Mouse (Mus musculus): ENCODE results near the gene Myo1b.
A peak's percentile ranks its signal among the peaks of the same experiment; 100 is the strongest.
"Not testable (repeated sequence)": the region's sequence is repeated elsewhere in the genome, so short reads cannot be mapped to it uniquely, and the experiment has no call there.

Myo1b gene

DNA sequence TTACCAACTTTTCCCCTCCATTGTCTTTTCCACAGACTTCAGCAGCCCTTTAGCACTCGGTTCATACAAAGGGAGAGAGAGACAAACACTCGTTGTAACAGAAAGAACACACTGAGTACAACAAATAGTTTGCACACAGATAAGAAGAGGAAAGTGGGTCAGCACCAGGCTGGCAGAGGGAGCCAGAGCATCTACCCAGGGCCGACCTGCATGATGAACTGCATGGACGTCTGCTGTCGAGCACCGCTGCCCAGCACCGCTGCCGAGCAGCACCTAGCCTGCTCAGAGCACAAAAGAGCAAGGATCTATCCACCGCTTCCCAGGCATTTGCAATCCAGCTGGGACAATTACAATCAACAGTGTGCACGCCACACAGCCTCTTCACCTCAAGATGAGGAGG is 19.9 kb downstream of the Myo1b start:
- no peak for DNase-seq (ENCODE audit: extremely low spot score)

DNA sequence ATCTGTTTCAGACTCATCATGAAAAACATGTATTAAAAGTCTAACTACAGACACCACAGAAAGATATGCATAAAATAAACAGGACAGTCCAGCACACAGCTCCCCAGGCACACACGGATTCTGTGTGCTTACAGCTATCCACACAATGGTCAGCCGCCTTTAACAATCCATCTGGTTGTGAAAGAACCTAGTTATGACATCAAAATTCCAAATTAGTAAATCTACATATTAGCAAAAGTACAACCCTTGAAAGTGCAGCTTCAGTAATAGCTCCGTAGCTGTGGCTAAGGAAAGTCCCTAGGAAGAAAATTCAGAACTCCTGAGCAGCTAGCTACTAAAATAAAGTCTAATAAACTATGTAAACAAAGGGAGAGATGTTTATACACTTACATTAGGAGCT is 21.1 kb downstream of the Myo1b start:
- no peak for DNase-seq (ENCODE audit: extremely low spot score)

DNA sequence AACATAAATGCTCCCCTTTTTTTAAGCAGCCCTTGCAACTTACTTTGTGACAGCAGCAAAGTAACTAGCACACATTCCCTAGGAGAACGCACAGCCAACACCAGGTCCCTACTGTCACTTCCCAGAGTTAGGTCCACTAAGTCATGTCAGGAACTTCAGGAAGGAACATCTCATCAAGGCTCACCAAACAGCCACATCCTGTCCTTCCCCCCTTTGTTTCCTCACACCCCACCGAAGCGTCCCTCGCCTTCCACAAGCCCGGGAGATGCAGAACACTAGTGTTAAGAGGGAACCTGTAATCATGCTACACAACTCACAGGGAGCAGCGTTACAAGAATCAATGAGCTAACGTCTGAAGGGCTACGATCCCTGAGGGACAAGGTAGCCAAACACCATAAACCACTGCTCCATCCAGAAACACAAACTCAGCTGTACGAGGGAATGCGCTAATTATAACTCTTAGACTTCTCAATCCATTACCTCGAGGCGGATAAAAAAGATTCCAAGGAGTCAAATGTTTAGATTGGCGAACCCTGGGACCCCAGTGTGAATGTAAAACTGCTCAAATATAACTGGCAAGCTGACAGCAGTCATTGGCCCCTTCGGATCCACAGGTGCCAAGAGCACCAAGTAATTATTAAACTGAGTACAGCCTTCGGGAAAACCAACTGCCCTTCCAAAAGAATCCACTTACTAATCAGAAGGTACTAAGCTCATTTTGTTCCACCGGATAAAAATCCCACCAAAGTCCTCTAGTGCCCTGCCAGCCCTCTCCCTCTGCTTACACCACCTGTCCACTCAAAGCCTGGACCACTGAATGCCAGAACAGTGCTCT is 22.1 kb downstream of the Myo1b start:
- DNase-seq (ENCODE audit: extremely low spot score): no peak

DNA sequence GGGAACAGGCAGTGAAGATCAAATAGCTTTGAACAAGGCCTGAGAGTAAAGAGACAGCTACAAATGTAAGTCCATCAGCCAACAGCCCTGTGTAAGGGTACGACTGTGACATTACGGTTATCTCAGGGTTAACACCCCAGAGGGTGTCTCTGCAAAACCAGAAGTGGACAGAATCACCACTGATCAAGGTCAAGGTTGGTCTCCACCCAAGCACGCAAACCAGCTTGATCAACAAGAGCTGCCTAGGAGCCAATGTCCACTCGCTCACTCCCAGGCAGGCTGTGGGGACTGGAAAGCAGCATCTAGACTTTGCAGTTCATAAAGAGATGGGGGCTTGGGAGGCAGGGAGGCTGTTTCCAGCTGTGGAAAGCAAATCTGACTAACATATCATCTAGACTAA is 23.9 kb downstream of the Myo1b start:
- DNase-seq (ENCODE audit: extremely low spot score): no peak

DNA sequence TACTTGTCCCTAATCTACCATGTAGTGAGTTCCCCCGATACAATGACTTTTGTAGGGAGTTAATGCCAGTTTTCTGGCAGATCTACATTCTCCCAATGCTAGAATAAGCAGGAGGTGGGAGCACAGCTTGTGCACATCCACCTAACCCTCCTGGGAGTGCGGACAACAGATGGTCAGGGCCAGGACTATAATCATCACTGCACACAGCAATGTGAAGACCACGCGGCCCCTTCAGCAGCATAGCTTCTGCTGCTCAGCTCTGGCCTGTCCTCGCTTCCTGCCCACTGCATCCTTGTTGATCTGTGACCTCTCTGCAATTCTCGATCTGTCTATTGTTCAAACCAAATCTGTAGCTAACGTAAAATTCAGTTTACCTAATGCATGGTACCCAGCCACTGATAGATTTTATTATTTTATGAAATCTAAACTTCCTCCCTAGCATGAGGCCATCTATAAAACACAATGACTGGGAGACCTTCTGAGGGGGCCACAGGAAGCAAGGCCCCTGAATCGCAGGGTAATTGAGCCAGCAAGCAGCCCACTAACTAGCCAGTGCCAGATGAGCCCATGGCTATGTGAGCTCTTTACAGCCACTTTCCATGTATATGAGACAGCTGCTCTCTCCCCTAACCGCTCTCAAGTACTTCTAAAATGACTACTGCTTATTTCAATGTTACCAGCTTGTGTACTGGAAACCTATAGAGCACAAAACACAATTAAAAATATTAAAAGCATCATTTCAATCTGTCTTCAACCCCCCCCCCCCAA is 27.6 kb downstream of the Myo1b start:
- no peak for DNase-seq (ENCODE audit: extremely low spot score)

DNA sequence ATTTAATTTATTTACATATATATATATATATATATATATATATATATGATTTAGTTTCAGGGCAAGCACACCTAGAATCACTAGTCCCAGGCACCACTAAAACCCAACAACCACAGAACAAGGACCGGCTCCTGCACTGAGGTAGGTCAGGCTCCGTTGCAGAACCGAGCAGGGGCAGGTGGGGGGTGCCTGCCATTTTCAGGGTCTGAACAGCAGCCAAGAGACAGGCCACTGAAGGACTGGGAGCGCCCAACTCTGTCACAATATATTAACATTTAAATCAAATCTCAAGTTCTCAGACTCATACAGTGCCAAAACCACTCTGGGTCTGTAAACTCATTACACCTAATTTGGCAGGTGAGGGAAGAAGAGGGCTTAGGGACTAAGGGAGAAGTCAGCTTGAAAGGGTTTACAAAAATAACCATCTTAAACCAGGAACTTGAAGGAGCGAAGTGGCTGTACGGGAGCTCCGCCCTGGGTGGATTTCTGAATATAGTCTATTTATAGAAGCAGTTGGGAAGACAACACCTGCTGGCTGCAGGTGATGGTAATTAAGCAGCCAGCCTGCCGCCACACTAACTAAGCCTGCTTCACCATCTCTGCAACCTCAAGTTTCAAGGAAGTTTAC is 30.4 kb downstream of the Myo1b start:
- DNase-seq (ENCODE audit: extremely low spot score): no peak

DNA sequence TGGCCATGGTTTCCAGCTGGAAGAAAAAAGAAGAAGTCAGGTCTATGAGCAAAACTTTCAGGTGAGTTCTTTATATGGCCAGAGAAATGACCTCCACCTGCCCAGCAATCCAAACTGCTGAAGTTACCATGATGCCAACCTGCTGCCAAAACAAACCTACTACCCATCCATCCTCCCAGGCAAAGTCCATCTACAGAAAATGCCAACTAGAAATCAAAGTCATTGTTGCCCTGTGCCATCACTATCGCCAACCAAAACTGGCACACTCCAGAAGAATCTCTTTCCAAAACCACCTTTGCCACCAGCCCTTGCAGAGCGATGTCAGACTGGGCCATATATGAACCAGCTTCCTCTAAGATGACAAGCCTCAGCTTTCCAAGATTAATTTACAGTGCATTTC is 32.7 kb downstream of the Myo1b start:
- DNase-seq (ENCODE audit: extremely low spot score): no peak

DNA sequence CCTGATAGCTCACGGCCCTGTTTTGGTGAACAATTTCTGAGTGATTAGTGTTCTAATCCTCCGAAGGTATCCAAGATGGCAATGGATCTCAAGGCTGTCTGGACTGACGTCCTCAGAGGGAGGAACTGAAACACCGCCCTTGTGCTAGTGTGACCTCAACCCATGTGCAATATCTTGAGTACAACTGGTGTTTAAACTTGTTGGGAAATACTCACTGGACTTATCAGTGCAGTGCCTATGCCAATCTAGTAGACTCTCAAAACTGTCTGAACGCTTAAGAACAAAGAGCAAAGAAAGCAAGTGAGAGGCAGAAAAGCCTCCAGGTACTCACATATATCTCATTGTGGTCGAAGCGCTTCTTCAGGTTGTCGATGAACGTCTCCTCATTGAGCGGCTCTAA is 33.1 kb downstream of the Myo1b start:
- DNase-seq (ENCODE audit: extremely low spot score): no peak

DNA sequence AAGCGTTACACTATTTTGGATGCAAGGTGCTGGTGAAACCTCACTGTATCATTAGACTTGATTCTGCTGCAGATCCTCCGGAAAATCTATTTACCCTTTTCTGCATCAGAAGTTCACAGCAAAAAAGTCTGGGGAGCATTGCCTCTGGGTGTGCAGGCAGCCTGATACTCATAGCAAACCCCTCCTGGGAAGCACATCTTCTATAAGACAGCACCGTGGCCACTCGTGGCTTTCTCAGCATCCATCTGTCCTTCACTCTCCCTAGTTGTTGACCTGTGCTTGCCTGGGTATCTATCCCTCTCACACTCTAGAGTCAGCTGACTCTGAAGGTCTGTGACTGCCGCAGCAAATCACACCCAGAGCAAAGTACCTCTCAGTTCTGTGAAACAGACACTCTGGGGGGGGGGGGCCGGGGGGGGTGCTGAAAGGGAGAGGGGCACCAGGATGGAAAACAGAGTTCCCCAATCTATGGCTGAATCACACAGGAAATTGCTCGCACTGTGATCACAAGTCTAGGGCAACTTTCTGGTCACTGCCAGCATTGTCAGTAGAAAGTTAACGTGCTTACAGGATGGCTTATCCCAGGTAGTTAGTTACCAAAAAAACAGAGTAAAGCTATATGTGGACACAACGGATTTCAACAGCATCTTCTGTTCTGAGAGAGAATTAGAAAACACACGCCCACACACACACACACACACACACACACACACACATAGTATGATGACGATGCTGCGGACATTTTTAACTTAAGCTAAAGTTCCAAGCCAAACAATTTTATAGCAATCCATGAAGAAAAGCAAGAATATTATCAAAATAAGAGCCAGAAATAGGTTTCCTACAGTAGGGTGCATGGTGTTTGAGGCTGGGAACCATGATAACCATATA is 35.7 kb downstream of the Myo1b start:
- DNase-seq (ENCODE audit: extremely low spot score): no peak

DNA sequence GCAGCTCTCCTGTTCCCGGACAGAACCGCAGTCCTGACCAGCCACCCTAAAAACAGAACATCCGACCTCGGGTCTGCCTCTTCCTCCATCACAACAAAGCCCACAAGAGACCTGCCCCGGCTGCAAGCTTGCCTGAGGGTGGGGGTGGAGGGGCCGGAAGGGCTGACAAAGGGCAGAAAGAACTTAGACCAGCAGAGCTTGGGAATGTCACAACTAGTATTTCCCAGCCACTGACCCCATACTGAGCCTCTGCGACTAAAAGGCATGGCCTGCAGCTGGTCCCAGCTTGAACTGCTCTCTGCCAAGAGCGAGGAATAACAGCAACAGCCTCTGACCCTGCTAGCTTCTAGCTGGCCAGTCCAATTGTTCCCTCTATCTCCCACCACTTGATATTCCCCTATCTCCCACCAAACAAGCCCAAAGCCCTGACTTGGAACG is 36.5 kb downstream of the Myo1b start:
- peak; percentile 39 for DNase-seq (ENCODE audit: extremely low spot score)

DNA sequence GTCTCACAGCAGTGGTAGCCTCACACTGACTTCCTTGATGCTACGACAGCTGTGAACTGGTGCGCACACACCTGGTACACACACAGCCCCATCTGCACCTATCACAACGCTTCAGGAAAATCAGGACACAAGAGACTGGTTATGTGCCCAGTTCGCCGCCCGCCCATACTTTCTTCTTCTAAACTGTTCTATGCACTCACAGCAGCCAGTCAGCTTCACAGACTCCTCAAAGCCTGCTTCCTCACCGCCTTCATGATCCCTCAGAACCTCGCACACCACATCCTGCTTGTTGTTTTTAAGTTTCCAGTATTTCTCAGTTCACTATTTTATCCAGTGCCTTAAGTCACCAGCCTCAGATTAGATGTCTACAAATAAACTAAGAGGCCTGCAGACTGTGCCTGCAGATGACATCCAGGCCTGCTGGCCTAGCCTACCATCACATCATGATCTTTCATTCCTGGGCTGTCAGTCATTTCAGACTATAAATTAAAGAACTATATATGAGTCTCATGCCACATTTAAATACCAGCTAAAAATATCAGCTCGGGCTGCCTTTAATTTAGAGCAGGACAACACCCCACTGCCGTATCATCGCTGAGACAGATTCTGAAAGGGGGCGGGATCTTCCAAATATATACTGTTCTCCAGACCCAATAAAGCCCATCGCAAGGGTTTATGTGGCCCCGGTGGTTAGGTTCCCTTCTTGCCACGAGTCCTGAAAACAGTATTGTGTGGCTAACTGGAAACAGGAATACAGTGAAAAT is 40.2 kb downstream of the Myo1b start:
- DNase-seq (ENCODE audit: extremely low spot score): no peak

DNA sequence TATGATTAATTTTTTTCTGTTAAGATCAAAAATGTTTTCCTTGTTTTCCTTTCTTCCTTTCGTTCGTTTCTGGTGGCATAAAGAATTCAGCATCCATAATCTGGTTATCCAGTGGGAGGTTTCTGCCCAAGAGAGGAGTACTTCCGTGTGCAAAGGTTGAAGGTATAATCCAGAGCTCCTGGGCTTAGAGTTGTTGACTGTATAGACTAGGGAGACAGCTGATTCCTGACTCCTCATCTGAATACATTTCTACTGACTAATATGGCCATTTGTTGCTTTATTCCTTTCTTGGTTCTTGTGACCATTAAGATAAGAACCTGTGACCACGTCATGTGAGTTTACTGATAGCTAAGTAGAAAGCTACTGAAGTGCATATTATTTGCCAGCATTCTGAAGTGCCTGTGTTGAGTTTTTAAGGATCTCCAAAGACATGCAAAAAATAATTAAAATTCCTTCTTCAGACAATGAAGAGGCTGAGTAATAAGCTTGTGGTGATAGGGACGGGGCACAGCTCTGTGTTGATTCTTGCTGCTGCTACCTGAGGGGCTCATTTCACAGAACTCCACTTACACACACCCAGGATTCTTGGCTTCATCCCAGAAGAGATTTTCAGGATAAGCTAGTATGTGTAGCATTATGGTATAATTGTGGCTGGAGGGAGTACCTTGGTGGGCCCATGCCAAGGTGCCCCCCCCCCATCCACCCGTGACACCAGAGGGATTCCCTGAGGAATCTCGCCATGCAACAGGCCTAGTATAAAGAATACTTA is 43.2 kb downstream of the Myo1b start:
- no peak for DNase-seq (ENCODE audit: extremely low spot score)

DNA sequence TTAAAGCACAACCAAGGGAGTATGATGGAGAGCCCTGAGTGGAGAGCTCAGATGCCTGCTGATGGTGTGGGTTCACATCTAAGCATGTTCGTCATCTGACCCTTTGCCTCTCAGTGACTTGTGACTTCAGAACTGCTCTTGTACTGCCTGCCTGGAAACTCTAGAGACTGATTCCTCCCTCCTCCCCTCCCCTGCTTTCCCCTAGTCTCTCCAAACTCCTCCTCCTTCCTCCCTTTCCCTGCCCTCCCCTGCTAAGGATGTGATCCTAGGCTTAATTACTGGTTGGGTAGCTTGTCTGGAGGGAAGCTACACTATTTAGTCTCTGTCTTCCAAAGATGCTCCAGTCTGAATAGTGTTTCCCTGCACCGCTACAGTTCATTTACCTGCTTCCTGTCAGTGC is 44.6 kb downstream of the Myo1b start:
- DNase-seq (ENCODE audit: extremely low spot score): not testable (repeated sequence)

DNA sequence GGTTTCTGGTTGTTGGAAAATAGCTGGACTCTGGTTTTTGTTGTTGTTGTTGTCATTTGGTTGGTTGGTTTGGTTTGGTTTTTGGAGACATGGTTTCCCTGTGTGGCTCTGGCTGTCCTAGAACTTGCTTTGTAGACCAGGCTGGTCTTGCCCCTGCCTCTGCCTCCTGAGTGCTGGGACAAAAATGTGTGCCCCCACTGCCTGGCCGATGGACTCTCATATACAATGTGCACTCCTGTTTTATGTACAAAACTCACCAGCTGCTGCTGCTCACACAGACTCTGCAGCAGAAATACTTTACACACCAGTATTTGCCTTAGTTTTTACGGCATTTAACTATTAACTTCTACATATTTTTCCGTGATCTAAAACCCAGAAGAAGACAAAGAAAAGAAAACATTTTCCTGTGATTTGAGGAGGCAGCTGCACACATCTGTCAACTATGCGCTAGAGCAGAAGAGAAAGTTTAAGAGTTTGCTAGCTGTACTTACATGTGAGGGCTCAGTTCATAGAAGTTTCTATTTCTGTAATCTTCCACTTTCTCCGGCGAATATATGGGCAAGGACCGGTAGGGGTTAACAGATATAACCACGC is 52.9 kb downstream of the Myo1b start:
- no peak for DNase-seq (ENCODE audit: extremely low spot score)

DNA sequence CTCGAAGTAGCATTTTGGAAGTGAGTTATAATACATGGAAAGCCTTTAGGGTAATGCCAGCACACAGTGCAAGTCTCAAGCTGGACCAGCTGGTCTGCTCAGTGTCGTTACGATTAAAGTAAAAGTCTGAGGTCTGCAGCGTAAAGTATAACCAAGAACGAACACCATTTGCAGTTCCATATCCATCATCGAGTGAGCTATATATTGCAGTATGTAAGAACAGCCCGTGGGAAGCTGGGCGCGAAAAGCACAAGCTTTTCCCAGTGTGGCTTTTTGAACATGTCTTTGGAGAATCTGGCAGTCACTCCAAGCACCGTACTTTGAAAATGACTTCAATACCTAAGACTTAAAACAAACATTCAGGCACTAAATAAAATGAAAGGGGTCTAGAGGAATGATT is 55.0 kb downstream of the Myo1b start:
- no peak for DNase-seq (ENCODE audit: extremely low spot score)

DNA sequence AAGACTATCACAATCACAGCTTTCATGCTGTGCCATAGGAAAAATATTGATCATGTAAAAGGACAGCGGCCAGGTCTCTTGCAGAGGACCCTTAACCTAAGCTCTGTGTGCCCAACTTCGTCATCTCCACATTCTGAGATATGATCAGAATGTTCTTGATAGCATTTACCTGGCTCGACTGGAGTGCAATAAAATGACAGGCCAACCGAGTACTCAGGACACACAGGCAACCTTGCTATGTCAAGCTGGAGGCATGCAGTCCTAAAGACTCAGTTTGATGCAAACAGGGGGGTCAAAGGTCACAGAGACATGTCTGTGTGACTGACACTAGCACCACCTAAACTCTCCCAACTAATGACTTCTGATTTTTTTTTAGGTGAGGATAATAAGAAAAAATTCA is 58.9 kb downstream of the Myo1b start:
- DNase-seq (ENCODE audit: extremely low spot score): no peak

DNA sequence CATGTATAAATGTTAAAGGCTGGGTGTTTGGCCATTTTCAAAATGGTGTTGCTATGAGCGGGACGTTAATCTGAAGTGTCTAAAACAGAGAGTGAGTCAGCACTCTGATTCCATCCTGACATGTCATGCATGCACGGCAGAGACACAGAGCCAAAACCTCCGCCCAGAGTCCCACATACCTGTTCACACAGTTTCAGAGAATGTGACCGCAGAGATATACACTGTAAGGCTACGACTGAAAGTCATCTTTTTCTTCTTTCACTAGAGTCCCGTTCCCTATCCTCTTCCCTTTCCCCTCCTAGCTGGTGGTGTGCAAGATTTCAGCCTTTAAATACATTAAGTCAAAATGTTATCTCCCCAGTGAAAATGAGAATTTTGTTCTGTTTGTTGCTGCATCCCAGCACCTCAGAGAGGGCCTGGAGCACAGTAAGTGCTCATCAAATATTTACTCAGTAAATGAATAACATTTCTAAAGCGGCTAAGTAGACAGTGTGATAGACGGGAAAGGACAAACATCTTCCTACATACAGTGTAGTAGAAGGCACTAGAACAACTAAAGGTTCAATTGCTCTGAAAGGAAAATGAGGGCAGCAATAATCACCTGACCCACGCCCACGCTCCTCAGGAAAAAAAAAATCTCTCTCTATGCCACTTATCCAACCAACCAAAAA is 59.5 kb downstream of the Myo1b start:
- DNase-seq (ENCODE audit: extremely low spot score): no peak

DNA sequence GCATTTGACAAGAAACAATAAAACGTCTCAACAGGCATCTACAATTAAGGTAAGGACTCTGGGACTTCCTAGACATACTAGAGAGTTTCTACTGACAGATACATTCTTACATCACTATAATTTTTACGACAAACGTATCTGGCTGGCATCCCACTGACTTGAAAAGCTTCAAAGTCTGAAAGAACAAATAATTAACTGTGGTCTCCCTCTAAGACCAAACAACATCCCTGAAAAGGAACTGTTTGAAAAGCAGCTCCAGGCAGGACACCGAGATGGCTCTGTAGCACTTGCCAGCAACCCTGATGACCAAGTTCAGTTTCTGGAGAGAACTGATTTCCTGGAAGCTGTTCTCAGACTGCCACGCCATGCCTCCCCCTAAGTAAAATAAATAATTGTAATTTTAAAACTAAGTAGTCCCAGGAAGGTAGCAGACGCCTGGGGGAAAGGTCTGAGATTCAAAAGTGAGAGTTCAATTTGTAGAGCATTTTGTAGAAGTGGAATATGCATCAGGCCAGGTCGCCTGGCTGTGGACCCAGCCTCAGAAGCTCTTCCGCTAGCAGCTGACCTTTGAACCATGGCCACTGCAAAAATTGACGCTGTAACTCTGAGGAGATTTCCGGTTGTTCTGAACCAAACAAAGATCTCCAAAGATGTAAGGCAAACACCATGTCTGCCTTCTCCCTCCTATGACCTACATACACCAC is 60.2 kb downstream of the Myo1b start:
- DNase-seq (ENCODE audit: extremely low spot score): no peak

DNA sequence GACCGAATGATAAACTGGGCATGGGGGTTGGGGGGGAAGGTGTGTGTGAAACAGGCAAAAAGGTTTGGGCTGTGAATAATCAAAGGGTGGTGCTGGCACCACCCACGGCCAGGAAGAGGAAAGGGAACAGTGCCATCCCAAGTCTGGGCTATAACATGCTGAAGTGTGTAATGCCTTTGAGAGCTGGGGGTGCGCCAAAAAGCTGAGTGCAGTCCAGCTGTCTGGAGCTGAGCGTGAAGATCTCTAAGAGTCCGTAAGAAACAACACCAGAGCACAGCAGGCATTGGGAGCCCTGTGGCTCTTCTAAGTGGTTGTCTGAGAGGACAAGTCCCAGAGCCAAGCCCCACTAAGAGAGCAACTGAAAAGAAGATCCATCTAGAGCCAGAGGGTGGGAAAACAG is 63.6 kb downstream of the Myo1b start:
- no peak for DNase-seq (ENCODE audit: extremely low spot score)

Measured in embryo, embryonic 9.5 days (tissue).